ENCODE assay signal across 8 mouse cellular contexts in genomic region chr11:68852486-68852901, GRCm38 (mm10). TPM values are rescaled to one million over a fixed set of nuclear protein-coding genes. Genes with fewer than 3 reads are reported as not detected.
A peak's percentile ranks its signal among the peaks of the same experiment; 100 is the strongest.
DNase-seq lines count a peak whose midpoint lies in the region; ATAC-seq and TF ChIP-seq lines count a peak whose summit lies in the region.

No protein-coding gene starts in this region.

- peak overlapping the region; percentile 83 for H3K4me2 ChIP-seq in heart, embryonic 13.5 days

- peak overlapping the region; percentile 99 for H3K9ac ChIP-seq in heart, embryonic 13.5 days

- H3K4me3 ChIP-seq in embryonic fibroblast, embryonic 13.5 days (ENCODE audit: insufficient read depth, low read length): peak overlapping the region; percentile 92
- peak overlapping the region; percentile 97 for H3K4me3 ChIP-seq in heart, embryonic 13.5 days

- peaks cover 9% of the 10 kb centered on the region; the same call in 1 of the 2 replicates for H3K4me1 ChIP-seq in embryonic fibroblast, embryonic 13.5 days (ENCODE audit: control insufficient read depth, insufficient read depth, low read length)
- H3K4me1 ChIP-seq in heart, embryonic 13.5 days: peaks cover 44% of the 10 kb centered on the region

- H3K27me3 ChIP-seq in heart, embryonic 13.5 days (replicated peaks): no peaks in the 10 kb centered on the region

- no peaks in the 10 kb centered on the region for H3K9me3 ChIP-seq in heart, embryonic 13.5 days

- H3K36me3 ChIP-seq in heart, embryonic 13.5 days: peaks cover 7% of the 10 kb centered on the region; the same call in 1 of the 2 replicates

- DNase-seq in ZHBTc4 (ENCODE audit: low read depth, low spot score): peak; percentile 83
- peak; percentile 73 to 89 for DNase-seq in kidney, postnatal 25 days
- DNase-seq in lung, postnatal 10 days: peak; percentile 88
- DNase-seq in retina, embryonic 14.5 days (ENCODE audit: low spot score): peak; percentile 57
- no peak for DNase-seq in natural killer cell, adult 2 months (ENCODE audit: low spot score in 2 of 2)

- under 1% methylated on average over 36 of the region's 36 CpGs for WGBS in heart, embryonic 13.5 days

- H3K27ac ChIP-seq in embryonic fibroblast, embryonic 13.5 days (ENCODE audit: insufficient read depth, low read length): peak overlapping the region; percentile 93
- H3K27ac ChIP-seq in heart, embryonic 13.5 days (replicated peaks): peak overlapping the region; percentile 100

- TF ChIP-seq POLR2A in embryonic fibroblast, embryonic 13.5 days (IDR thresholded peaks at IDR 0.05; ENCODE audit: low read depth, low read length): peak; percentile 52; the same call in 1 of the 2 replicates

- ATAC-seq in CD4-positive, CD25-positive, alpha-beta regulatory T cell, adult 4 months: peak; percentile 21
- peak; percentile 56 for ATAC-seq in heart, embryonic 13.5 days (ENCODE audit: extremely low read depth, insufficient number of reproducible peaks, low FRiP score, low TSS enrichment)

- TF ChIP-seq CTCF in embryonic fibroblast, embryonic 13.5 days (IDR thresholded peaks at IDR 0.05; ENCODE audit: borderline replicate concordance, insufficient read depth, low read length): no peak

RNA-seq across cellular contexts. Expression of gene Ndel1, which starts 19.2 kb away (rescaled TPM):
- 10 to 100 TPM; 29.6 to 33.9 TPM for polyA plus RNA-seq in CD4-positive, CD25-positive, alpha-beta regulatory T cell, adult 4 months (2017; shearing (Covaris generic))
- polyA plus RNA-seq in embryonic fibroblast, embryonic 13.5 days (2011; ENCODE audit: insufficient read length, low read depth, missing spikeins): 107 and 122 TPM in 2 replicates
- 56.7 and 61.6 TPM in 2 replicates for polyA plus RNA-seq in heart, embryonic 13.5 days (2015; fragmentation: Nextera tagmentation; extraction: Ambion mirVana)

RNA-seq across cellular contexts. Expression of gene Rnf222, which starts 35.9 kb away (rescaled TPM):
- not detected for polyA plus RNA-seq in CD4-positive, CD25-positive, alpha-beta regulatory T cell, adult 4 months (2017; shearing (Covaris generic))
- polyA plus RNA-seq in embryonic fibroblast, embryonic 13.5 days (2011; ENCODE audit: insufficient read length, low read depth, missing spikeins): not detected in 2 replicates
- 0.14 and 0.15 TPM in 2 replicates for polyA plus RNA-seq in heart, embryonic 13.5 days (2015; fragmentation: Nextera tagmentation; extraction: Ambion mirVana)

RNA-seq across cellular contexts. Expression of gene Rpl26, which starts 48.9 kb away (rescaled TPM):
- polyA plus RNA-seq in CD4-positive, CD25-positive, alpha-beta regulatory T cell, adult 4 months (2017; shearing (Covaris generic)): 1,000 to 10,000 TPM; 1,826 to 2,291 TPM
- polyA plus RNA-seq in embryonic fibroblast, embryonic 13.5 days (2011; ENCODE audit: insufficient read length, low read depth, missing spikeins): 3,230 and 3,899 TPM in 2 replicates
- 640 and 686 TPM in 2 replicates for polyA plus RNA-seq in heart, embryonic 13.5 days (2015; fragmentation: Nextera tagmentation; extraction: Ambion mirVana)

Comparison
In these comparisons a context has a peak if more than half of its experiments do, and no peak if none do; other contexts are left out.
1. DNase-seq: peak in ZHBTc4 (single experiment), kidney, postnatal 25 days (2 of 2), lung, postnatal 10 days (single experiment) and retina, embryonic 14.5 days (single experiment); none in natural killer cell, adult 2 months (0 of 2).